Mouse (Mus musculus) hindbrain, embryonic 15.5 days (tissue): ENCODE results near the gene Sardh. TPM values are rescaled to one million over a fixed set of nuclear protein-coding genes. Genes with fewer than 3 reads are reported as not detected.

Source experiments
- ATAC-seq: fragments of 200-750 bp; cut with Nextera tagmentation; 2 replicates; pipeline ENCODE4 v1.8.0; 2017; ENCODE audit warnings: low read depth, moderate number of reproducible peaks, moderate TSS enrichment; ENCODE audit not compliant: low FRiP score
- H3K27ac ChIP-seq: fragments of 300-500 bp; sonication (generic); replicated peaks from 2 replicates; pipeline ENCODE4 v1.5.1; 2015; ENCODE audit warnings: mild to moderate bottlenecking, inconsistent platforms
- H3K27me3 ChIP-seq: fragments of 300-500 bp; sonication (generic); 2 replicates; pipeline ENCODE4 v1.6.1; 2015; ENCODE audit warnings: control low read depth, inconsistent platforms
- H3K36me3 ChIP-seq: fragments of 300-500 bp; sonication (generic); 2 replicates; pipeline ENCODE4 v1.6.1; 2015; ENCODE audit warnings: control low read depth, inconsistent platforms
- H3K4me1 ChIP-seq: fragments of 300-500 bp; sonication (generic); replicated peaks from 2 replicates; pipeline ENCODE4 v1.6.1; 2015; ENCODE audit warnings: control low read depth, inconsistent platforms
- H3K4me2 ChIP-seq: fragments of 300-500 bp; sonication (generic); 2 replicates; pipeline ENCODE4 v1.6.1; 2015; ENCODE audit warnings: moderate library complexity, mild to moderate bottlenecking, inconsistent platforms
- H3K4me3 ChIP-seq: fragments of 300-500 bp; sonication (generic); 2 replicates; pipeline ENCODE4 v1.5.1; 2015; ENCODE audit warnings: mild to moderate bottlenecking, inconsistent platforms
- H3K9ac ChIP-seq: fragments of 300-500 bp; sonication (generic); 2 replicates; pipeline ENCODE4 v1.6.1; 2015; ENCODE audit warnings: inconsistent platforms
- H3K9me3 ChIP-seq: fragments of 300-500 bp; sonication (generic); 2 replicates; pipeline ENCODE4 v1.6.1; 2016; ENCODE audit warnings: control low read depth, inconsistent platforms
- WGBS: fragments of 180-500 bp; shearing (Covaris S2); methylation state at CpG from one replicate; pipeline ENCODE4 v1.1.7; 2015; 5-methylcytosine and 5-hydroxymethylcytosine counted together
- polyA plus RNA-seq: library from polyadenylated mRNA; unstranded; fragments of >200 nt; fragmentation: Nextera tagmentation; extraction: Ambion mirVana; gene quantifications from 2 replicates; pipeline ENCODE4 v1.2.1, GENCODE M21; 2015

Sardh gene
- polyA plus RNA-seq, 1 experiment from 2014 or later: 8.6 TPM

DNA sequence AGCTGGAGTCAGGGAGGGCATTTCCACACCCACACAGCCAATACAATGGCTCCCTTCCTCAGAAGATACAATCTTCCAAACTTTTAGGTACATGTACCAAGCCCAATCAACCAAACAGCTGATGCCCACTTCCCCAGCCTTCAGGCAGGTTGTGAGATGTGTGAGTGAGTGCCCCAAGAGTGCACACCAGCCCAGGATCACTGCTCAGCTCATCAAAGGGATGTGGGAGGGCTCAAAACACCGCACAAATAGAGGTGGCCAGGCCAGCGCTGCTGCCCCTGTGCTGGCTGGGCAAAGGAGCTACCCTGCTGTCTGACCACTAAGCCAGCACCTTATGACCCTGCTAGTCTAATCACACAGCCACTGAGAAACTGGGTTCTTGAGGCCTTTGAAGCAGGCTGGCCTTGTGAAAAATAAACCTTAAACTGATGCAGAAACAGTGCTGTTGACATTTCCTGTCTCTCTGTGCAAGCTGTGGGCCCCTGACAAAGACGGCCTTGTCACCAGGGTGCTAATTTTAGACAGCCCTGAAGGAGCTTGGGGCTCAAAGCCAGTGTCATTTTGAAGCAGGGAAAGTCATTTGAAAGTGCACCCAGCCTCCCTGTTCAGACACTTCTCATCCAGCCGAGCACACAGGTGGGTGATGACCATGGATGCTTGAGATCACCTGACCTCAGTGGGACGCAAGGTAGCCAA lies 49.4 kb downstream of the Sardh start:
- Histone ChIP-seq H3K4me1 (no peaks in the 10 kb centered on the region), H3K27ac (no peak overlapping the region), H3K9ac (no peak overlapping the region), H3K4me2 (no peak overlapping the region), H3K27me3 (no peaks in the 10 kb centered on the region), H3K4me3 (no peak overlapping the region), H3K9me3 (0 out of 2 replicates have a peak, but pooled peaks cover 3% of the 10 kb centered on the region), H3K36me3 (no peaks in the 10 kb centered on the region)
- WGBS: 71% methylated on average over 5 of the region's 5 CpGs
- ATAC-seq: no peak

- no peak overlapping the region for H3K9ac ChIP-seq
- H3K27me3 ChIP-seq: no peaks in the 10 kb centered on the region
- no peak overlapping the region for H3K4me3 ChIP-seq
- 63% methylated on average over 4 of the region's 4 CpGs for WGBS
- H3K27ac ChIP-seq: no peak overlapping the region
- ATAC-seq: no peak
- H3K4me1 ChIP-seq: no peaks in the 10 kb centered on the region
- 0 out of 2 replicates have a peak, but pooled peaks cover 3% of the 10 kb centered on the region for H3K9me3 ChIP-seq
- no peaks in the 10 kb centered on the region for H3K36me3 ChIP-seq
- no peak overlapping the region for H3K4me2 ChIP-seq
These were observed 58.1 kb downstream of the Sardh start for GRCm38 (mm10) chr2:27189994-27190393.

DNA sequence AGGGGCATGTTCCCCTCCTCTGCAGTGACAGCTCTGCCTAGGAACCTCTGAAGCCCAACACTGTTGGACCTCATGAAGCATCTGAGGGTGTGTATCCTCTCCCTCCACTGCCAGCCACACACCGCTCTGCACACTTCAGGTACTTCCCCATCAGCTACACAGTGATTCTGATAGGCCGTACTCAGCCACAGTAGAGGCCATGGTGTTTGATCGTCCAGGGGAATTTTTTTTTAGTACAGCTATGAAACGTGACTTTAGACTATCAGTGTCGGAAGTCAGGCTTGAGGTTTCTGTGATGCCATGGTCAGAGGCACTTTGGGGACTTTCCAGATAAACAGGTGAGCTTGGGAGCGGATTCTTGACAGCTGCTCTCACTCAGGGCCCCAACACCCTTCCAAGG lies 60.6 kb downstream of the Sardh start:
- Histone ChIP-seq H3K4me1 (peaks cover 10% of the 10 kb centered on the region; the same call in 1 of the 2 replicates), H3K9me3 (no peaks in the 10 kb centered on the region), H3K36me3 (no peaks in the 10 kb centered on the region), H3K4me3 (no peak overlapping the region), H3K27ac (no peak overlapping the region), H3K4me2 (no peak overlapping the region), H3K9ac (no peak overlapping the region), H3K27me3 (no peaks in the 10 kb centered on the region)
- WGBS: 89% methylated on average over 6 of the region's 6 CpGs
- ATAC-seq: no peak

GRCm38 (mm10) chr2:27183734-27184133 lies 64.4 kb downstream of the Sardh start:
- Histone ChIP-seq H3K27ac (peak overlapping the region; percentile 51; the same call in 1 of the 2 replicates), H3K9ac (no peak overlapping the region), H3K36me3 (no peaks in the 10 kb centered on the region), H3K4me3 (no peak overlapping the region), H3K4me2 (no peak overlapping the region), H3K27me3 (no peaks in the 10 kb centered on the region), H3K9me3 (no peaks in the 10 kb centered on the region), H3K4me1 (peaks cover 10% of the 10 kb centered on the region; the same call in 1 of the 2 replicates)
- 54% methylated on average over 12 of the region's 12 CpGs for WGBS
- ATAC-seq: peak; percentile 85; the same call in 1 of the 2 replicates

DNA sequence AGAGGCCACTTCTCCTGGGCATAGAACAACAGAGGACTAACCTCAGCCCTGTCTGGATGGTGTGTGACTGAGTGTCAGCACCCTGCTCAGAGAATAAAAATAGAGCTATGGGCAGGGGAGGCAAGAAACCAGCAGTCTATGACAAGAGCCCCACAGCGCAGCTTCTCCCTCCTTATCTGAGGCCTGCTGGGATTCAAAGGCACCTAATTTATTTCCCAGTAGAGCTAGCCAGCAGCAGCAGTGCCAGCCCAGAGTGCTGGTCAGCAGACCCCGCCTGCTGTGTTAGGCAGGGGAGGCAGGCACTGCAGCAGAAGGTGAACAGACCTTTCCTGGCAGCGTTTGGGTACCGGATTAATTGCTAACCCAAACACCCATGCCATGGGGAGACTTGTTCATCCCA lies 66.2 kb downstream of the Sardh start:
- Histone ChIP-seq H3K4me3 (no peak overlapping the region), H3K27ac (no peak overlapping the region), H3K4me2 (no peak overlapping the region), H3K9me3 (no peaks in the 10 kb centered on the region), H3K9ac (no peak overlapping the region), H3K4me1 (peaks cover 10% of the 10 kb centered on the region; the same call in 1 of the 2 replicates), H3K27me3 (no peaks in the 10 kb centered on the region), H3K36me3 (no peaks in the 10 kb centered on the region)
- 79% methylated on average over 4 of the region's 4 CpGs for WGBS
- no peak for ATAC-seq

- peaks cover 7% of the 10 kb centered on the region; the same call in 1 of the 2 replicates for H3K4me1 ChIP-seq
- no peak overlapping the region for H3K4me3 ChIP-seq
- no peak overlapping the region for H3K9ac ChIP-seq
- 83% methylated on average over 8 of the region's 8 CpGs for WGBS
- H3K36me3 ChIP-seq: no peaks in the 10 kb centered on the region
- no peaks in the 10 kb centered on the region for H3K27me3 ChIP-seq
- no peak overlapping the region for H3K27ac ChIP-seq
- H3K9me3 ChIP-seq: no peaks in the 10 kb centered on the region
- no peak overlapping the region for H3K4me2 ChIP-seq
- no peak for ATAC-seq
These were observed 69.0 kb downstream of the Sardh start for GRCm38 (mm10) chr2:27179101-27179500.

GRCm38 (mm10) chr2:27175696-27176267 lies 72.4 kb downstream of the Sardh start:
- H3K4me2 ChIP-seq: no peak overlapping the region
- no peaks in the 10 kb centered on the region for H3K36me3 ChIP-seq
- no peak overlapping the region for H3K4me3 ChIP-seq
- no peaks in the 10 kb centered on the region for H3K9me3 ChIP-seq
- no peak overlapping the region for H3K27ac ChIP-seq
- no peak overlapping the region for H3K9ac ChIP-seq
- no peaks in the 10 kb centered on the region for H3K27me3 ChIP-seq
- H3K4me1 ChIP-seq: no peaks in the 10 kb centered on the region
- no peak for ATAC-seq
- 75% methylated on average over 10 of the region's 10 CpGs for WGBS

DNA sequence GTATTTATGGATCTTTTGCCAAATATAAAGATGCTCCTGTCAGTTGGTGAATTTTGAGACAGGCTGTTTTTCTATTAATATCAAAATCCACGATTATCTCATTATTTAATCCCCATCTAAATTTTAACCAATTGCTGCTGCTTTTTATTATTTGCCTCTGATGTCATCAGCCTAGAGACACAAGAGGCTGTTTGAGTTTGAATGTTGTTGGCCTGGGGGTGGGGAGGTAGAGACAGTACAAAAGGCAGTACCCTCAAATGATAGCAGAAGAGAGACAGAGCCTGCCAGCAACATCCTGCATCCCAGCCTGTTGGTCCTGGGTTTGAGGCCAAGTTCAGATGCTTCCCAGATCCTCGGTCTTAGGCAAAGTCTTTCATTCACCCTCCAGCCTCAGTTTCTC lies 73.9 kb downstream of the Sardh start:
- 88% methylated on average over 2 of the region's 2 CpGs for WGBS
- Histone ChIP-seq H3K27me3 (no peaks in the 10 kb centered on the region), H3K9me3 (no peaks in the 10 kb centered on the region), H3K36me3 (no peaks in the 10 kb centered on the region), H3K27ac (no peak overlapping the region), H3K4me2 (no peak overlapping the region), H3K4me3 (no peak overlapping the region), H3K9ac (no peak overlapping the region), H3K4me1 (no peaks in the 10 kb centered on the region)
- ATAC-seq: no peak

- Histone ChIP-seq H3K27me3 (no peaks in the 10 kb centered on the region), H3K9ac (no peak overlapping the region), H3K36me3 (no peaks in the 10 kb centered on the region), H3K27ac (no peak overlapping the region), H3K4me3 (no peak overlapping the region), H3K4me1 (no peaks in the 10 kb centered on the region), H3K4me2 (no peak overlapping the region), H3K9me3 (no peaks in the 10 kb centered on the region)
- 28% methylated on average over 2 of the region's 2 CpGs for WGBS
- ATAC-seq: no peak
These were observed 81.1 kb downstream of the Sardh start for GRCm38 (mm10) chr2:27166999-27167398.

- no peaks in the 10 kb centered on the region for H3K4me1 ChIP-seq
- WGBS: 87% methylated on average over 2 of the region's 2 CpGs
- H3K27ac ChIP-seq: no peak overlapping the region
- H3K27me3 ChIP-seq: no peaks in the 10 kb centered on the region
- H3K4me3 ChIP-seq: no peak overlapping the region
- H3K9ac ChIP-seq: no peak overlapping the region
- ATAC-seq: no peak
- H3K4me2 ChIP-seq: no peak overlapping the region
- H3K9me3 ChIP-seq: no peaks in the 10 kb centered on the region
- H3K36me3 ChIP-seq: no peaks in the 10 kb centered on the region
These were observed 82.1 kb downstream of the Sardh start for GRCm38 (mm10) chr2:27166074-27166473.

- no peaks in the 10 kb centered on the region for H3K4me1 ChIP-seq
- no peak within 1 kb of the TSS for H3K4me3 ChIP-seq
- no peaks in the 10 kb centered on the region for H3K36me3 ChIP-seq
- H3K27ac ChIP-seq: no peak within 1 kb of the TSS
- no peak for ATAC-seq
- no peaks in the 10 kb centered on the region for H3K9me3 ChIP-seq
- no peaks in the 10 kb centered on the region for H3K27me3 ChIP-seq
- H3K4me2 ChIP-seq: no peak within 1 kb of the TSS
- no peak within 1 kb of the TSS for H3K9ac ChIP-seq
- WGBS: 85% methylated on average over 12 of the region's 12 CpGs
These were observed 83.1 kb downstream of the Sardh start, which contains the start of gene Dbh for GRCm38 (mm10) chr2:27164796-27165590. Gene Dbh (plus strand): TSS chr2:27165233.

GRCm38 (mm10) chr2:27163851-27164250 lies 84.3 kb downstream of the Sardh start:
- H3K4me1 ChIP-seq: no peaks in the 10 kb centered on the region
- H3K9ac ChIP-seq: no peak overlapping the region
- H3K27me3 ChIP-seq: no peaks in the 10 kb centered on the region
- no peak overlapping the region for H3K27ac ChIP-seq
- no peaks in the 10 kb centered on the region for H3K36me3 ChIP-seq
- no peaks in the 10 kb centered on the region for H3K9me3 ChIP-seq
- H3K4me3 ChIP-seq: no peak overlapping the region
- 69% methylated on average over 5 of the region's 5 CpGs for WGBS
- no peak for ATAC-seq
- H3K4me2 ChIP-seq: no peak overlapping the region
